Mouse (Mus musculus): ENCODE measurements around the gene Tars2.

- TF ChIP-seq CTCF (IDR thresholded peaks at IDR 0.05), result no peak
- no peak for TF ChIP-seq EP300 (IDR thresholded peaks at IDR 0.05; ENCODE audit: insufficient read depth, low read depth, low read length)
- no peak for TF ChIP-seq POLR2A (IDR thresholded peaks at IDR 0.05; ENCODE audit: insufficient read depth, low read depth, low read length)
Observed at GRCm38 (mm10) chr3:95726696-95727358, 33.2 kb downstream of the Tars2 start.
